Mouse (Mus musculus) hematopoietic multipotent progenitor cell, adult 10-12 weeks (in vitro differentiated cells): ENCODE results near the gene Egln1. TPM values are rescaled to one million over a fixed set of nuclear protein-coding genes. Genes with fewer than 3 reads are reported as not detected.

ENCODE experiments used
- polyA plus RNA-seq: library from polyadenylated mRNA; stranded (reverse); fragments of >175 nt; gene quantifications from 2 replicates; pipeline ENCODE4 v1.2.3, GENCODE M21; 2012; ENCODE audit warnings: low replicate concordance

Gene Egln1
- polyA plus RNA-seq, result 12.1 and 23.5 TPM in 2 replicates

DNA sequence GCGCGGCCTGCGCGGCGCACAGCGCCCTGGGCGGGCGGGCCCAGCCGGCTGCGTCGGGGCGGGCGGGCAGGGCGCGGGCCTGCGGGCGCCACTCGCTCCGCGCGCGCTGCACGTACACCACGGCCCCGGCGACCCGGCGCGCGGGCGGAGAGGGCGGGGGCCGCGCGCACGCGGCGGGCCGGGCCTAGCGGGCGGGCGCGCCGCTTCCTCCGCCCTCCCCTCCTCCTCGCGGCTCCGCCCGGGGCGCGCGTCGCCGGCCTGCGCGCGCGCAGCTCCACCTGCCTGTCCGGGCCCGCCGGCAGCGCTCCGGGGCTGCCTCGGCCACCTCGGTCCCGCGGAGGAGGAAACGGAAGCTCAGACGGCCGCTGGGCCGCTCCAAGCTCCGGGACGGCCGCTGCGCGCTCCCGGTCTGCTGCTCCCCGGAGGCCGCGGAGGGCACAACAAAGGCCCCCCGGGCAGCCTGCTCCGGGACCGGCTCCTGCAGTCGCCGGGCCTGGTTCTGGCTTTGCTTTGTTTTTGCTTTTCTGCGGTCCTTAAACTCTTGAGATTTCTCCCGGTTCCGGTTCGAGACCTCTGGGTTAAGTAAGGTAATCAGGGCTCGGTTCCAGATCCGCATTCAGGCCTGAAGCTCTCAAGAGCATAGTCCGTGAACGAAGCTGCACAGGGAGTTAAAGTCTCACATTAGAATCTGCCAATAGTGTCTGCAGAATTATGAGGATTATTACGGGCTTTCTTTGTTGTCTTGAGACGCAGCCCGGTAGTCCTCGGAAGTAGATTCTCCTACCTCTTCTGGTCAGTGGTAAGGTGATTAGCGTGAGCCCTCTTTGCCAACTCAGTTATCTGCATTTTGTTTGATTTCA lies at the start of gene Egln1:
Gene Egln1 (minus strand): TSS at position 116 of the 860 bp plus-strand sequence.

DNA sequence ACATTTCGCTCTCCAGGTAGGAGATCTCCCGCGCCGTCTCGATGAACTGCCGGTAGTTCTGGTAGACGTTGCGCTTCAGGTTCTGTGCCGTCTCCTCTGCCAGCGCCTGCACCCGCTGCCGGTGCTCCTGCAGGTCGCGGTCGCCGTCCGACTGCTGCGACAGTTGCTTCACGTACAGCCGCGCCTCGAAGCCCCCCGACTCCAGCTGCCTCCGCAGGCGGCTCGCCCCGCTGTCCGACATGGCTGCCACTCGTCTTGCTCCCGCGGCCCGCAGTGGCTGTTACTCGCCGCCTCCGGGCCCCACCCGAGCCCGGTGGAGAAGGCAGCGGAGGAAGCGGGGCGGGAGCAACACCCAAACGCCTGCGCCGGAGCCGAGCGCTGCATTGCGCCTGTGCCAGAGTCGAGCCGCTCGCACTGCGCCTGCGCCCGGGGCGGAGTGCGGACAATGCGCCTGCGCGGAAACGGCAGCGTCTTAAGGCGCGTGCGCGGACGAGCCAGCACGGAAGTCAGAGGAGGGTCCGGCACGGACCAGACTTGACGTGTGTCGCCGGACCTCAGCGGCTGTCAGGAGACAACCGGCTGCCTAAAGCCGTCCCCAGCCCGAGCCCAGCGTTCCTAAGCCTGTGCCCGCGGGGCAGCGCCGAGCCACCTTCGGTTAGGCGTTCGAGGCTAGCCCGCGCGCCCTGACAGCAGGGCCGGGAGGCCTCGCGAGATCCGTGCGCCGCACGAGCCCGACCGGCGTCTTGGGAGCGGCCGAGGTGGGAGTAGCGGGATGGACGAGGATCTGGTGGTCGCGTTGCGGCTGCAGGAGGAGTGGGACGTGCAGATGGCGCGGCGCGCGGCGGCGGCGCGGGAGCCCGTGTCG lies 51.5 kb downstream of the Egln1 start, which contains the start of the genes Exoc8 and Sprtn:
Gene Exoc8 (minus strand): TSS at position 320 of the 865 bp plus-strand sequence.
Gene Sprtn (plus strand): TSS at position 501 of the 865 bp plus-strand sequence.

DNA sequence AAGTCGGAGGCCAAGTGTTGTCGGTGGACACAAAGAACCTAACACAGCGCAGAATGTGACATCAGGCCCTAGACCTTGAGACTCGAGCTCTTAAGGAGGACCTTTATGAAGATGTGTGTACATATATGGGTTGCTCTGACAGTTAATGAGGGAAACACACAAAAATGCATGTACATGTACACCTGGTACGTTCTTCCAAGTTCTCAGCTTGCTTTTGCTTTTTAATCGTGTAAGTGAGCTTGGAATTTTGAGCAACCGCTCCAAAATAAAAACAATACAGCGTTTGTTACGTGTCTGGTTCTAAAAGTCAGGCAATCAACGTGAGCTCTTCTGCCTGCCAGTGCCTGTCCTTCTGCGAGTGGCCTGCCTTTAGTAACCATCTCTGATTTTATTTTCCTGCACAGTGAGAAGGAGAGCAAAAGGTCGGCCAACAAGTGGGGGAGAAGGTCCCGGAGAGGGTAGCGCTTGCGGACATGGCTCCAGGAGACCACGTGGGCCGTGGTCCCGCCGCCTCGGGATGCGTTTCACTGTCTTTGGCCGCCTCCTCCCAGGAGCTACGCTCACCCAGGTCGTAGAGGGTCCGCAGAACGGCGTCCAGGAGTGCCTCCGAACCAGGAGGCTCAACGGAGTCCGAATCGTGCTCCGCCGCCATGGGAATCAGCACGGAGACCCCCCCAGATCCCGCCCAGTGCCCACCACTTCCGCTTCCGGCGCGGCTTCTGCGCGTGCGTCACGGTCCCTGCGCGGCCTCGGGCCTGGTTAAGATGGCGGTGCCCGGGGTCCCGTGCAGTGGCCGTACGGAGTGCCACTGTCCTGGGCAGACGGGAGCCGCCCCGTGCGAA lies 86.6 kb downstream of the Egln1 start, which contains the start of the genes Gnpat and 2810004N23Rik:
Gene Gnpat (plus strand): TSS at position 713 of the 842 bp plus-strand sequence.
Gene 2810004N23Rik (minus strand): TSS at position 800 of the 842 bp plus-strand sequence.

Other genes starting within 250 kb of the Egln1 start
- 18.3 and 25.7 TPM in 2 replicates for gene Ttc13, start 227.3 kb downstream of the Egln1 start, polyA plus RNA-seq
- gene Arv1, start 227.2 kb downstream of the Egln1 start, polyA plus RNA-seq, result 21.1 and 29.4 TPM in 2 replicates
- 1.8 and 6.9 TPM in 2 replicates for gene Fam89a, start 197.5 kb downstream of the Egln1 start, polyA plus RNA-seq
- gene Trim67, start 156.2 kb downstream of the Egln1 start, polyA plus RNA-seq, result not detected in 2 replicates
- 42.4 and 52.0 TPM in 2 replicates for gene Gnpat, start 86.3 kb downstream of the Egln1 start, polyA plus RNA-seq
- gene 2810004N23Rik, start 86.2 kb downstream of the Egln1 start, polyA plus RNA-seq, result 7.6 and 16.2 TPM in 2 replicates
- 8.4 and 10.4 TPM in 2 replicates for gene Exoc8, start 51.6 kb downstream of the Egln1 start, polyA plus RNA-seq
- gene Sprtn, start 51.4 kb downstream of the Egln1 start, polyA plus RNA-seq, result 5.8 and 12.3 TPM in 2 replicates
- 16.4 and 18.4 TPM in 2 replicates for gene Tsnax, start 63.7 kb upstream of the Egln1 start, polyA plus RNA-seq
- gene Disc1, start 104.9 kb upstream of the Egln1 start, polyA plus RNA-seq, result 1.2 and 2.1 TPM in 2 replicates